Mouse (Mus musculus): Measurements from ENCODE around the gene Rhov. TPM values are rescaled to one million over a fixed set of nuclear protein-coding genes. Genes with fewer than 3 reads are reported as not detected.

The Rhov gene
- polyA plus RNA-seq (2017; shearing (Covaris generic)): 0.56 TPM

GRCm38 (mm10) chr2:119270643-119271331, at the start of gene Rhov:
Rhov (minus strand) TSS chr2:119271272.

GRCm38 (mm10) chr2:119288270-119288882, 17.3 kb upstream of the Rhov start, which contains the start of gene Vps18:
Vps18 (plus strand) TSS chr2:119288740.

GRCm38 (mm10) chr2:119237210-119237870, 33.7 kb downstream of the Rhov start, which contains the start of gene Spint1:
Spint1 (plus strand) TSS chr2:119237362.

GRCm38 (mm10) chr2:119229775-119230704, 41.0 kb downstream of the Rhov start, which contains the start of gene Ppp1r14d:
Ppp1r14d (minus strand) TSS chr2:119229906.

Other genes with a start within 250 kb of the Rhov start
- 27.1 TPM for gene Ccdc32, start 241.9 kb downstream of the Rhov start, polyA plus RNA-seq (2017; shearing (Covaris generic))
- gene Rpusd2, start 236.5 kb downstream of the Rhov start, polyA plus RNA-seq (2017; shearing (Covaris generic)): 3.0 TPM
- gene Knl1, start 224.2 kb downstream of the Rhov start, polyA plus RNA-seq (2017; shearing (Covaris generic)): 3.4 TPM
- gene Rad51, start 158.5 kb downstream of the Rhov start, polyA plus RNA-seq (2017; shearing (Covaris generic)): 8.4 TPM
- 25.7 TPM for gene Rmdn3, start 114.2 kb downstream of the Rhov start, polyA plus RNA-seq (2017; shearing (Covaris generic))
- not detected for gene Gchfr, start 103.5 kb downstream of the Rhov start, polyA plus RNA-seq (2017; shearing (Covaris generic))
- 0.90 TPM for gene Gm14137, start 96.8 kb downstream of the Rhov start, polyA plus RNA-seq (2017; shearing (Covaris generic))
- 69.5 TPM for gene Zfyve19, start 62.7 kb downstream of the Rhov start, polyA plus RNA-seq (2017; shearing (Covaris generic))
- gene Dnajc17, start 62.5 kb downstream of the Rhov start, polyA plus RNA-seq (2017; shearing (Covaris generic)): 16.6 TPM
- not detected for gene Ppp1r14d, start 41.4 kb downstream of the Rhov start, polyA plus RNA-seq (2017; shearing (Covaris generic))
- gene Spint1, start 33.9 kb downstream of the Rhov start, polyA plus RNA-seq (2017; shearing (Covaris generic)): 0.44 TPM
- 21.5 TPM for gene Vps18, start 17.5 kb upstream of the Rhov start, polyA plus RNA-seq (2017; shearing (Covaris generic))
- not detected for gene Dll4, start 54.5 kb upstream of the Rhov start, polyA plus RNA-seq (2017; shearing (Covaris generic))
- gene Chac1, start 80.0 kb upstream of the Rhov start, polyA plus RNA-seq (2017; shearing (Covaris generic)): 0.18 TPM
- 5.0 TPM for gene Ino80, start 206.4 kb upstream of the Rhov start, polyA plus RNA-seq (2017; shearing (Covaris generic))

Measured in inflammation-experienced regulatory T-cells, adult 16 weeks (primary cell).